Mouse (Mus musculus) leukemia stem cell, adult 10-12 weeks (primary cell): Measurements from ENCODE around the gene Gm21962. TPM values are rescaled to one million over a fixed set of nuclear protein-coding genes. Genes with fewer than 3 reads are reported as not detected.

Source experiments
- polyA plus RNA-seq: library from polyadenylated mRNA; stranded (reverse); fragments of >175 nt; gene quantifications from 2 replicates; pipeline ENCODE4 v1.2.3, GENCODE M21; 2012; ENCODE audit warnings: low replicate concordance

Gene Gm21962
- not detected in 2 replicates for polyA plus RNA-seq

GRCm38 (mm10) chr3:137671224-137671623 is at the start of gene Gm21962:
Gene Gm21962 (plus strand): TSS chr3:137671524.

Other genes starting within 250 kb of the Gm21962 start
- not detected in 2 replicates for gene Ddit4l, start 49.9 kb upstream of the Gm21962 start, polyA plus RNA-seq
- gene H2afz, start 193.0 kb downstream of the Gm21962 start, polyA plus RNA-seq: 1,038 and 2,949 TPM in 2 replicates
- 1.5 TPM in 2 replicates for gene Dnajb14, start 196.2 kb downstream of the Gm21962 start, polyA plus RNA-seq
- 6.6 and 19.7 TPM in 2 replicates for gene Lamtor3, start 247.0 kb downstream of the Gm21962 start, polyA plus RNA-seq